Comparison of ENCODE assay signal across 12 mouse cellular contexts in the genomic region with DNA sequence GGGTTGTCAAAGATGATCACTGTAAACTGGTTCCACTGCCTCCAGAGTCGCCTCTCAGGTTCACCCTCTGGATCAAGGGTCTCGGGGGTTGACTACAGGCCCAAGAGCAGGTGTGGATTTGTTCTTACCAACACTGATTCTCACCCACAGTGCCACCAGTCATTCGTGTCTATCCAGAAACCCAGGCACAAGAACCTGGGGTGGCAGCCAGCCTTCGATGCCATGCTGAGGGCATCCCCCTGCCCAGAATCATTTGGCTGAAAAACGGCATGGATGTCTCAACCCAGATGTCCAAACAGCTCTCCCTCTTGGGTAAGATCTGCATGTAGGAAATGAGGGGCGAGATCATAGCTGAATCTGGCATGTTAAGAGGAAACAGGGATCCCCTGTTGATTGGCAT.
"Had no signal": no experiment of that assay in that cellular context is flagged by ENCODE, and none has a peak within 500 bp of the region (broad histone marks: within the 10 kb centered on the region; RNA-seq: fewer than 3 reads in every experiment).

No protein-coding gene starts in this region.

- DNase-seq: retina, postnatal 1 day; right cerebral cortex, adult 18-20 months; right cerebral cortex, postnatal 14 days; right cerebral cortex, postnatal 25 days; right cerebral cortex, postnatal 4 days; spleen, adult 18-20 months; thymus, adult 18-20 months; thymus, adult 2 months; thymus, postnatal 14 days; thymus, postnatal 25 days; thymus, postnatal 36 days; thymus, postnatal 4 days had no signal
